Mouse (Mus musculus): ENCODE measurements around the gene Fmo3. TPM values are rescaled to one million over a fixed set of nuclear protein-coding genes. Genes with fewer than 3 reads are reported as not detected.

Gene Fmo3
- total RNA-seq (2021) = not detected
- long read RNA-seq, experiment 1 = 0 reads
- long read RNA-seq, experiment 2 = 0 reads

DNA sequence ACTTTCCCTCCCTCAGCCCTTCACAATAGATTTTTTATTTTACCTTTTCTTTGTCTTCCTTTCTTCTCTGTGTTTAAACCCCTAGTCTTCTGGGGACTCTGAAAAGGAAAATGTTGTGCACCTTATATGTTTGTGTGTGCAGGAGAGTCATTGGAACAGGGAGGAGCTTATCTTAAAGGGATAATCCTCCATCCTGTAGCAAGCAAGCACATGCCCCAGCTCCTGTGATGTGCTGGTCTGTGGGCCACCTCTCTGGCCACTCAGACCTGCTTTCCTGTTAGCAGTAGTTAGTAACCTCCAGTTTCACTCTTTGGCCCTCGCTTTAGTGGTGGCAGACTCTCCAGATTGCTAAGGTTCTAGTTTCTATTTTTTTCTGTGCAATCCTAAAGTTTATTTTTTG, at the start of gene Fmo3:
Gene Fmo3 (minus strand): TSS at position 101 of the 400 bp plus-strand sequence.
- DNase-seq (ENCODE audit: low spot score in 2 of 2) = no peak

DNA sequence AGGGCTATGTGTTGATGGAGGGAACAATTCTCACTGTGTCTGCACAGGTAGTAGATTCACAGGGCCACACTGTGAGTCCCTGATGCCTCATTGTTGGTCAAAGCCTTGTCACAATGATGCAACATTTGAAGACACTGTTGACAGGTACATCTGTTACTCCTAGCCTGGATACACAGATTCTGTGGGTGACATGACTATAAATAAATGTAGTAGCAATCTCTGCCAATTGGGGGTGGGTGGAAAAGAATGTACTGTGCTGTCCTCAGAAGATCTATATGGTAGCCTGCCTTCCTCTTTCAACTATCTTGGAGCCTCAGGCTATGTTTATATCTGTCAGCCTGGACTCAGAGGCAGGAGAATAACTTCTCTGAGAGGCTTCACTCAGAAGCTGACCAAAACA, 38.7 kb upstream of the Fmo3 start:
- no peak for DNase-seq (ENCODE audit: low spot score in 2 of 2)

DNA sequence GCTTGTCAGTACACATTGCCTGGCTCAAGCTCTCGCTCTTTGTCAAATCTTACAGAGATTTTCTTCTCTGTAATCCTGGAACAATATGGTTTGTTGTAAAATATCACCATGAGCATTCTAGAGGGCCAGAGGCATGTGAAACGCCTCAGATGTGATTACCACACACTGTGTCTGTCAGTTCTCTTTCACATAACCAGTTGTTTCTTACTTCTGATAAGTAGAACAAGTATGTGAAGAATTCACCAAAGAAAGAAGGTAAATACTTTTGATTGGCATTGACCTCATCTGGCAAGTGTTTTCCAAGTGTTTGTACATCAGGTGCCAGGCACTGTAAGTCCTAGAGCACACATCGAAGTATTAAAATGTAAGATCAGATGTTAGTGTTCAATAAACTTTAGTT, 24.9 kb upstream of the Fmo3 start:
- DNase-seq (ENCODE audit: low spot score in 2 of 2) = no peak

DNA sequence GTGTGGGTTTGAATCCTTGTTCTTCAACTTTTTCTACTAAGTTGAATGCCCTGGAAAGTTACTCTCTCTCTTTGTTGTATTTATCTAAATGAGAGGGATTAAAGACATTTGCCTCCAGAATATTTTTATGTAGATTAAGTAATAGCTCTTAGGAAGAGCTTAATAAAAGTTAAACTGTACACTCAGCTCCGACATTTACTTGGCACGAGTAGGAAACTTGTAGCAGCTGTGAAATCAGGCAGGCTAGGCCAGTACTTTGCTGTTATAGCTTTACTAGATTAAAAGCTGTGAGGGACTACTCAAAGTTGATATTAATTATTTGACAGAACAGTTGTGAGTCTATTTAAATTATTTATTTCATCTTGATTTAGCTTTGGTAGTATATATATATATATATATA, 19.2 kb upstream of the Fmo3 start:
- no peak for DNase-seq (ENCODE audit: low spot score in 2 of 2)

DNA sequence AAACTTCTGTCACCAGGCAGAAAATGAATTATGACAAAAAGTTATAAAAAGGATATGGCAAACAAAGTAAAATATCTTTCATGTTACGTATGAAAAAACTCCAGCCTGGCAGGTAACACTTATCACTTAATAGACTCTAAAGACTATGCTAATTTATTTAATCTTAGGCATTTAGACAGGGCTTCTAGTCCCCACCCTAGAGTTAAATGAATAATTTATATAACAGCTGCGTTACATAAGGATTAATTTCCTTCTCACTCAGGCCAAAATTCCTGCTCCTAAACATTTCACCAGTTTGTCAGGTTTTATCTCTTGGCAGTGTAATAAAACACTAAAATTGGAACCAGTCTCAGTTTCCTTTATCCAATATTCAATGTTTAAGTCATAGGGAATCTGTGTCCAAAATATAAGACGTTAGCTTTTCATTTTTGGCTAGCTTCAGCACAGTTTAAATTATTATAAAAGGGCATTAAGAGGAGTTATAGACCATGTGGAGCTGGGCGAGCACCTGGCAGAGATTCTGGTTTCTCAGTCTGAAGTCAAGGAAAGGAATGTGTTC, 17.0 kb upstream of the Fmo3 start:
- DNase-seq (ENCODE audit: low spot score in 2 of 2) = no peak

DNA sequence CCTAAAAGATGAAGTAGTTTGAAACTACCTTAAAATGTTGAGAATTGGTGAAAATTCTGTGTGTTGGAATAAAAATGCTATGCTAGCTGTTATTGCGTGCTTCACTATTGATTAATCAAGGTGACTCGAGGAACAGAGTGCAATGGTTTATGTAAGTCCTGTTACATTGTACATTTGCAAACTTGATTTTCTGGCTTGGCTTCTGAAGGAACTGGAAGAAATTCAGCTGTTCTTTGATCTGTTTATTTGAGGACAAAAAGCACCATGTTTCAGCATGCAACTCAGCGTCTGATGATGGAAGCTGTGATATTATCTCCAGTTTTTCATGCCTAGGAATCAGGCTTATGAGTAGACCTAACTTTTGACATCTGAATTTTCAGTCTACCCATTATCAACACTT, 3.2 kb upstream of the Fmo3 start:
- DNase-seq (ENCODE audit: low spot score in 2 of 2) = no peak

DNA sequence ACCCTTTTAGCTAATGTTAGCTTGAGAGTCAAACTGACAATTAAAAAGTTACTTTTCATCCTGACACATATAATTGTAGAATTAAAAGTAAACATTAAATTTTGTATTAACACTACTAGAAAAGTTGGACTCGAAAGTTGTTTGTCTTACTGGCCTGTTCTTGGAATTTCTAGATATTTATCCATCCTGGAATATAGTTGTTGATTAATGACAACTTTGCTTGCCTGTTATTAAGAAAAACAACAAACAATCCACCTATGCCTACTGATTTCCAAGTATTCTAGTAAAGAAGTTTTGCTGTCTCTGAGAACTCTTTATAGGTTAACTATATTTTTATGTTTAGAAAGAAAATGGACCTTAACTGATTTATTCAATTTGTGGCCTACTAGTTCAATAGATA, 2.4 kb upstream of the Fmo3 start:
- DNase-seq (ENCODE audit: low spot score in 2 of 2) = no peak

DNA sequence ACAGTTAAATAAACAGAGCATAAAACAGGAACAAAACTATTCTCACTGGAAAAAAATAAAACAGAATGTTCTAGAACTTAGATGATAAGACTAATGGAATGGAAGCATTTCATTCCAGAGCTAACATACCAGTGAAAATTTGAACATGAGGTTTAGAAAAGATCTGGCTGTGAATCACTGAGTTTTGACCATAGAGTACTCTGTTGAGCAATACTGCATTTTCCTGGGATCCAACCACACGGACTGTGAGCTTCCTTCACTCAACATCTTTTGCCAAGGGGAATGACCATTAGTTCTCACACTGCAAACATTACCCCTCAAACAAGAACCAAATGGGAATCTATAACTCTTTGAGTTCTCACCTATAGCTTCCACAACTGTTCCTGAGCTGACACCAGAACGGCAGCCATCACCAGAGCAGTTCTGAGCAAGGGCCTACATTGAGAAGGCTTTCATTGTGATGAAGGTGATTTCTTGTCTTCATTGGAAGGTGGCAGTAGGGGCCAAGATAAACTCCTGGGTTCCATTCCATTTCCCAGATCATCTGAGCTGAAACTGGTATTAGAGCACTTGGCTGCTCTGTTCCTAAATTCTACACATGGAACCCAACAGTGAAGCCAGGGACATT, 1.9 kb upstream of the Fmo3 start:
- no peak for DNase-seq (ENCODE audit: low spot score in 2 of 2)

DNA sequence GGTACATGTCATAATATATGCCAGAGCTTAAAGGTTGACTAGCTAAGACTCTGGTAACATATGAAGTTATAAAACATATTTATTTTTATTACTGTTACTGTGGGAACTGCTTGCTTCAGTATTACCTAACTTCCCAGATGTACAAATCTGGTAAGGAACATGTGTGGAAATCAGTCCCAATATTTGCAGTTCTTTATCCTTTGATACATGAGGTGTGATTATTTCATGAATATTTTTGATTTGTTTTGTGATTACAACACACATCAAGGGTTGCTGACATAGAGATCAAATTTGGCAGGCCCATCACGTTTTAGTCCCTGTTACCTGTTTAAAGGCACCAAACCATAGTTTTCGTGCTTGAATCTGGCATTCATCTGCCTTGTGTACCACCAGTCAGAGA, 20.8 kb downstream of the Fmo3 start:
- DNase-seq (ENCODE audit: low spot score in 2 of 2) = no peak

DNA sequence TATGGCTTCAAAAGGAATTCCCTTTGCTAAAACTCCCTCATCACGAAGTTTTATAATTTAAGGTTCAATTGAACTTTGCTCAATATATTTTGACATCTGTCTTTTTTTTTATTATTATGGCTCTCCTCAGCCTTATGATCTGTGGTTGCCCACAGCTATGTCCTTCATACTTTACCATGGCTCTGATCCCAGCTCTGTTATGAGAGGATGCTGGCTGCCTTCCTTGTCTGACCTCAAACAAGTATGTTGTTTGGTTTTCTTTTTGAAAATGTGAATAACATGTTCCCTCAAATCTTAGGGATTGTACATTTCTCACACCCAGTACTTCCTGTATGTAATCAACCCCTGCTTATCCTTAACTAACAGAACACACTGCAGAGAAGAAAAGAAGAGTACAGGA, 26.9 kb downstream of the Fmo3 start:
- DNase-seq (ENCODE audit: low spot score in 2 of 2) = no peak

DNA sequence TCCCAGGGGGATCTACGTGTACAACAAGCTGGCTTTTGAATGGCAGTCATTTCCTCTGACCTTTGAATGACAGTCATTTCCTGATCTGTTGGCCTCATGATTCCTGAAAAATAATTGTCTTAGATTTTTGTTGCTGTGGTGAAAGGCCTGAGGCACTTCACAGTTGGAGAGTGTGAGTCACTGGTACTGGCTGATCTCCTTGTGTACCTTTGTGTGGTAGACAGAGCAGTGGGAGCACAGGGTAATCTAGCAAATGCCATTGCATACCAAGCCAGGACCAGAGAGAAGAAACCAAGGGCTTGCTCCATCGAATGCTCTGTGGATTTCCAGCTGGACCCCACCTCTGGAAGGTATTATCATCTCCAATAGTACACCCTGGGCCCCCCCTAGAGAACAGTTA, 31.2 kb downstream of the Fmo3 start:
- DNase-seq (ENCODE audit: low spot score in 2 of 2) = no peak

DNA sequence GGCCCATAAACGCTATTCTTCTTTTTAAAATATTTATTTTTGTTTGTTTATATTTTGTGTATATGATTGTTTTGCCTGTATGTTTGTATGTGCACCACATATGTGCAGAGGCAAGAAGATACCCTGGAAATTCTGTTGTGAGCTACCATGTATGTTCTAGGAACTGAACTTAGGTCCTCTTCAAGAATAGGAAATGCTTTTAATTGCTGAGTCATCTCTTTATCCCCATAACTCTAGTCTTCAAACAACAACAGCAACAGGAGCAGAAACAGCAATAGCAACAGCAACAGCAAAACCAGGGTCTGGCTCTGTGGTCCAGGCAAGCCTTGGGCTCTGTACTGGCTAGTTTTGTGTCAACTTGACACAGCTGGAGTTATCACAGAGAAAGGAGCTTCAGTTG, 34.6 kb downstream of the Fmo3 start:
- no peak for DNase-seq (ENCODE audit: low spot score in 2 of 2)

DNA sequence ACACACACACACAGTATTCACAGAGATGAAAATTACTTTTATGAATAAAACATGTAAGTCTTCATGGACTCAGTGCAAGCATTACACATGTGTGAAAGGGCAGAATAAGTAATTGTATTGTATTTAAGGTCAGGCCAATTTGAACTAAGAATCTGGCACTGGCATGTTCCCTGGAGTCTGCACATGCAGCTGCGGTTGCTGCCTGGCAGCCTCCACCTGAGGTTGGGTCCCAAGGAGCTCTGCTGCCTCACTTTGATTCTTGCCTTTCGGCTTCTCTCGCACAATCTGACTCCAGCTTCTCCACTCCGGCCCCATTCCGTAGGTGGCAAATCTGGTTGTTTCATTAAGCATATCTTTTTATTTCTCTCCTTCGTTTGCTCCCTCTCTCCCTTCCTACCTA, 36.4 kb downstream of the Fmo3 start:
- DNase-seq (ENCODE audit: low spot score in 2 of 2) = no peak

DNA sequence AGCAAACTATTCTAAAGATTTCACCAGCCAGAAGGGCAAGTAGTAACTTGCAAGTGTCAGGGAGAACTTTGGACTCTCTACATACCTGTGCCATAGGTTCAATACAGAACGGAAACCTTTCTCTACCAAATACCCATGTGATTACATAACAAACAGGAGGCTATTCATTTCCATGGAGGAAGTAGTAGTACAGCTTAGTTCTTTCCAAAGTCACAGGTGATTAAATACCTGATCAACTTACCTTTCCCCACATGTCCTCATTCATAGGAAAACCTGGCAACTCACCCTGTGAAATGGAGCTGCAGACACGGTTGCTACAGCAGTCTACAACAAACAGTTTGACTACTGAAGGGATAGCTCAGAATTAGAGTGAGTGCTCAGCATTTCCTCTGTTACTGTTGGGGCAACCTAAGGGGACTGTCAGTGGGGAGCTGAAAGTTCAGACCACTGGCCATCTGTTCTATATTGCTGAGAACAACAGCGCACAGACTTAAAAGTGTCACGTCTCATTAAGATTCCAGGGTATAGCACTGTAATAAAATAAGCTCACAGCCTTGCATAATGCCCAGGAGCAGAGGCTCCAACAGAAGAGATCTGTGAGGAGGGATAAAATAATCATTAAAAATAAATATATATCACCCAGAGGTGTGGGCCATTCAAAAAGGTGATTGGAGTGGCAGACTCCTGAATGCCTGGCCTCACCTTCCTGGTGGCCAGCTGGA, 37.3 kb downstream of the Fmo3 start:
- no peak for DNase-seq (ENCODE audit: low spot score in 2 of 2)

DNA sequence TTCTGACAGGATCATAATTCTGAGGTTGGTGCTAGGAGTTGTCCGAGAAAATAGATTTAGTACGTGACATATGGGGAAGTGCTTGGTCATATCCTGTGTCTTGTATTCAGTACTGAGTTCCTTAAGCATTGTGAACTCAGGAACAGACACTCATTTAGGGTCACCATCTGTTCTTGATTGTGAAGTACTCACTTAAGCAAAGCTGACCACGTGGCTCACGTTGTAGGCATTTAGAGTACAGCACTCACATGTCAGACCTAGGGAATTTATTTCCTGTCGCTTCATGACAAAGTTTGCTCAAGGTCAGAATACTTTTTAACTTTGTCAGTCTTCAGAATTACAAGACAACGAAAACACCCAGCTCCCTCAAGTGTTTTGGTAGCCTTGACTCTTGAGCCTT, 40.6 kb downstream of the Fmo3 start:
- DNase-seq (ENCODE audit: low spot score in 2 of 2) = no peak

DNA sequence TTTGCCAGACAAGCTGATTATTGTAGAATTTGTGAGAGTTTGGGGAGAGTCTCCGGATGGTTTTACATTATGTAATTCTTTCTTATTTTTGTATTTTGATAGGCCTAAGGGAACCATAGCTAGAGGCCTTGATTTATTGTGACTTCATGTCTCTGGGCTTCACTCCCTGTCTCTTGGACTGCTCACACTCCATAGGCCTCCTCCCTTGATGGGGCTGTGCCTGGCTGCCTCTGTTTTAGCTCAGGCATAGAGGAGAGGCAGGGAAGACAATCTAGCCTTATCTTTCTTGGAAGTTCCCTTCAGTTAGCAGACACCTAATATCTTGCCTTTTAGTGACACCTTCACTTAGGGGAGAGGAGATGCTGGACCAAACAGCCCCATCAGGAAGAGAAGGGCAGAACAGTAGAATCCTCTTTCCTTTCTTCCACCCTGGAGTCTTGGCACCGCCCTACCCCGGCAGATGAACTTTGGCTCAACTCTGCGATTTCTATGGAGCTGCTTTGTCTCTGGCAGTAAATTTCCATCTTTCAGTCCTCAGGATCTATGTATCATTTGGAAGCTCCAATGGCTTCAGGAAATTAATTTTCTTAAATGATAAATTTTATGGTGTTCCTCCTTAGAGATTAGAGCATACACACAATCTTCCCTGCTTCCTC, 45.5 kb downstream of the Fmo3 start:
- DNase-seq (ENCODE audit: low spot score in 2 of 2) = no peak

DNA sequence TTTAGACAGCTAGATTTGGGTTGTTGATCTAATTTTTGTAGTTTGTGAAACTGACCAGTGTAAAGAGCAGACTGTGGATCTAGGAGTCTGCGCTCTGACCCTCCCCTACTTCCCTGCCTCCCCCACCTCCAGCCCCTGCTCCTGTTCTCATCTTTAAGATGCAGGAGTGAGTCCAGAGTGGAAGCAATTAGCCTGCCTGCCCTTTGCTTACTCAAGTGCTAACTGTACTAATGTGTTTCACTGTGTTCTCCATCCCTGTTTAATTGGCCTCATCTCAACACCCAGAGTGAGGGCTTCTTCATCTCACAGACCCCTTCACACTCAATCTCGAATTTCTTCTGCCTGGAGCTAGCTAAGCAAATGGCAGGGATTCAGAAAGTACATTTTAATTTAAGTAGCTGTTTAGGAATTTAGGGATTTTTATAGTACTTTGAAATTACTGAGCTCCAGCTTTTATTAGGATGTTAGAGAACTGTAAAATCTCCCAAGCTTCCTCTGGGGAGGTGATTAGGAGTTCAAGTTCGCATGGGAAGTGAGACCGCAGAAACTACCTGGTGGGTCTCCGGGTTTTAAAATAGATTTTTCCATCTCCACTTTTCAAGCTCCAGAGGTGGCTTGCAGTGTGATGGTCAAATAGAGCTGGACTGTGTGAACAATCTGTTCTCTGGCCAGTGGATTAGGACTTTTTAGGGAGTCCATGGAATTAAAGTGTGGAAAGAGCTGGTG, 46.2 kb downstream of the Fmo3 start:
- DNase-seq (ENCODE audit: low spot score in 2 of 2) = no peak

DNA sequence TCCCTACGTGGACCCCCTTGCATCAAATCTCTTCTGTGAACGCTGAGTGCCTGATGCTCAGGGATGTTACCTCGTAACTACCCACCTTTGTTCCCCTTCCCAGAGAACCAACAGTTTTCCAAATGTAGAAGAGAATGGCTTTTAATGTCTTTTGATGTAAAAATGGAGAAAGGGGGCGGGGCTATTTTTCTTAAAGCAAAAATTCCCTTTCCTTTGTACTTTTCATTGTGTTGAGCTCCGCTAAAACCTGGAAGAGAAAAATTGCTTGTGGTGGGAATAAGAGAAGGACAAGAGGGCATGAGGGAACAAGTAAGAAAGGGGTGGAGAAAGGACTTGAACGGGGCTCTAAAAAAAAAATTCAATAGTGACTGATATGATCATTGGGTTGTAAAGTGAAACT, 46.9 kb downstream of the Fmo3 start, which contains the start of gene Fmo6:
Gene Fmo6 (minus strand): TSS at position 101 of the 400 bp plus-strand sequence.
- DNase-seq (ENCODE audit: low spot score in 2 of 2) = no peak

DNA sequence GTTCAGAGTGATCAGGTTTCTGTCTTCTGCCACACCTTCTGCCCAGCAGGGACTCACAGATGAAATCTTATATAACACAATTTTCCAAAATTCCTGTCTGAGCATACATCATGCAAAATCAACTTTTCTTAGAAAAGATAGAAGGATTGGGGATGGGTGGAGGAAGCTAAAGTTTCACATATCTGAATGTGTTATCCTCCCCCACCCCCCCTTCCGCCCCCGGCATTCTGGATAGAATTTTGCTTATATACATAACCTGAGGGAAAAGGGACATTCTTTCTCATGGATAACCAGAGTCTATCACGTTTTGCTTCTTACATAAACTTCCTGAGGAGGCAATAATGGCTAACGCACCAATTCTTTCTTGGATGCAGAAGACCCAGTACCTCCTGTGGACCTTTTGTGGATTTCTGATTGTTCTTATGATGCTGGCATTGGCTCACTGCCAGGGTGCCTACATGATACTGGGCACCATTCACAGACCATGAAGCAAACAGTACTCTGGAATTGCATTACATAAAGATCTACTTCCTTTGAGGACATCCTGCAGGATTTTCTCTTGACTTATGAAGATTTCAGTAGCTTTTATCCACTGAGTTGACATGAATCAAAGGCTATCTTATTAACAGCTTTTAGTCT, 49.8 kb downstream of the Fmo3 start:
- no peak for DNase-seq (ENCODE audit: low spot score in 2 of 2)

DNA sequence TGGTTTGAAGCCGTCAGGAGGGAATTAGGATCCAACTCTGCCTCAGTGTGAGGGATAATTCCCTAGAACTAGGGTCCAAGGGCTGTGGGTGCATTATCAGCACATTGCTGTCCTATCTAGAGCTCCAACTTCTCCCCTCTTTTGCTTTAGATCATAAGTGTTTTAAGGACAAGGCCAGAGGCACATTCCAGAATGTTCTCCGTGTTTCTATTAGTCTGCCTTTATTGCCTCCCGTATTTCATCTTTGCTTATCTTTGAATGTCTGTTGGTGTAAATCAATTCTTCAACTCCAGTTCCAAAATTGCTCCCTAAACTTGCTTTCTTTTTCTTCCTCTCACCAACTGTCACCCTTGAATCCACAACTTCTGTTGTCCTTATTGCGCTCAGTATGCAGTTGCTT, 51.9 kb downstream of the Fmo3 start:
- DNase-seq (ENCODE audit: low spot score in 2 of 2) = no peak

DNA sequence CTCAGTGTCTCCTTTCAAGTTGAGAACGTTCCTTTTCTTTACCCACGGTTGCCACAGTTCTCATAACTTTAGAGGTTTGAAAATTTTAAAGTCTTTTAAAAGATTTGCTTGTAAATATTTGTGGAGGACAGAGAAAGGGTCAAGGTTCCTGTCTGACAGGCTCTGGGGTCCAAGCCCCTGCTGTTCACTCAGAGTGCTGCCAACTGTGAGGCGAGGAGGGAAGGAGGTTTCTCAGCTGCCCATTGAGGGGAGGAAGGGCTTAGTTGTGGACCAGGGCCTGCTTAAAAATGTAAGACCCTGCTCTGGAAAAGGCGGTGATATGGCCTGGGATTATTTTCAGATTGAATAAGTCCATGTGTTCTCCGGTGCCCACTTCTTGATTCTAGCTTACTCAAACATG, 52.4 kb downstream of the Fmo3 start:
- DNase-seq (ENCODE audit: low spot score in 2 of 2) = no peak

All from adrenal gland, adult 18-20 months (tissue).